Mouse (Mus musculus) spleen, adult 2 months (tissue): ENCODE measurements around the gene Phactr3.

Experiments
- CTCF ChIP-seq: fragments of 200-500 bp; IDR thresholded peaks from 2 replicates; pipeline ENCODE4 v1.5.1; 2011; ENCODE audit warnings: mild to moderate bottlenecking, inconsistent platforms; ENCODE audit not compliant: insufficient read depth, insufficient read length, insufficient replicate concordance; ENCODE audit errors: extremely low read depth
- POLR2A ChIP-seq: fragments of 200-500 bp; IDR thresholded peaks from 2 replicates; pipeline ENCODE4 v1.6.1; 2011; ENCODE audit warnings: low read depth, low read length, inconsistent platforms

DNA sequence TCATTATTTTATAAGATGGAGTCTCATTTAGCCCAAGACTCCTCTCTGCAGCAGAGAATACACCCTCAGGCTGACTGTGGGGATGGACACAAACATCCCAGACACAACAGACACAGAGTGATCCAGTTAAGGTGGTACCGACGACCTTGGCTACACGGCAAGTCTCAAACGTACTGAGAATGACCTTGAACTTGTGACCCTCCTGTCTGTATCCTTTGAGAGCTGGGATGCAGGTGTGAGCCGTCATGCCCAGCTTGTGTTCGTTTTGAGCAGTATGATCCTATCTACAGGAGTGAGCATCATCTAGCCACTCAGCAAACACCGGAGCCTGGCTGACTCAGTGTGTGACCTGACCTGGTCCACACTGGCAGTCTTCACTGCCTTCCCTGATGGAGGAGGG lies 194.8 kb downstream of the Phactr3 start:
- no peak for TF ChIP-seq CTCF
- TF ChIP-seq POLR2A, result no peak
